Mouse (Mus musculus) mouse embryonic stem cell (cell line): ENCODE measurements around the gene Olfr44.

Experiments
- in situ Hi-C, 2 experiments: fragments of 300-500 bp; cut with MboI; formaldehyde crosslinking; loops; 1 replicate in 1 of 2; 3 replicates in 1 of 2; pipeline ENCODE4 v1.14.3; 2019 to 2020; ENCODE audit warnings: low sequenced_read_pairs in 2 of 2, low pct_unique_long_range_greater_than_20kb in 1 of 2, mixed read lengths in 1 of 2; ENCODE audit not compliant: unreplicated experiment in 1 of 2

The Olfr44 gene

GRCm38 (mm10) chr9:39493895-39494294 is at the start of gene Olfr44:
Gene Olfr44, minus strand, starts transcription at chr9:39493995.
- in situ Hi-C loops, result no loop called here

GRCm38 (mm10) chr9:39523616-39524285 is 30.0 kb upstream of the Olfr44 start:
- in situ Hi-C loops, result no loop called here

GRCm38 (mm10) chr9:39518595-39518994 is 24.8 kb upstream of the Olfr44 start:
- in situ Hi-C loops, result no loop called here

GRCm38 (mm10) chr9:39515531-39515930 is 21.7 kb upstream of the Olfr44 start, which contains the start of gene Olfr957:
Gene Olfr957, minus strand, starts transcription at chr9:39515809.
- in situ Hi-C loops, result no loop called here

- in situ Hi-C loops, result no loop called here
Observed at GRCm38 (mm10) chr9:39509412-39509811, 15.6 kb upstream of the Olfr44 start.

GRCm38 (mm10) chr9:39508998-39509397 is 15.2 kb upstream of the Olfr44 start:
- in situ Hi-C loops, result no loop called here

- in situ Hi-C loops, result no loop called here
Observed at GRCm38 (mm10) chr9:39471844-39472243, 22.0 kb downstream of the Olfr44 start, which contains the start of gene Olfr955. Gene Olfr955, minus strand, starts transcription at chr9:39471944.

GRCm38 (mm10) chr9:39456401-39456800 is 37.4 kb downstream of the Olfr44 start, which contains the start of gene Olfr954:
Gene Olfr954, plus strand, starts transcription at chr9:39456701.
- in situ Hi-C loops, result no loop called here
